Mouse (Mus musculus) kidney, embryonic 15.5 days (tissue): Measurements from ENCODE around the gene Gak. TPM values are rescaled to one million over a fixed set of nuclear protein-coding genes. Genes with fewer than 3 reads are reported as not detected.

ENCODE experiments used
- ATAC-seq: fragments of 200-750 bp; cut with Nextera tagmentation; replicated peaks from 2 replicates; pipeline ENCODE4 v1.8.0; 2017; ENCODE audit warnings: moderate TSS enrichment; ENCODE audit not compliant: low FRiP score
- H3K27ac ChIP-seq: fragments of 300-500 bp; sonication (generic); 2 replicates; pipeline ENCODE4 v1.5.1; 2015; ENCODE audit warnings: mild to moderate bottlenecking, inconsistent platforms
- H3K27me3 ChIP-seq: fragments of 300-500 bp; sonication (generic); 2 replicates; pipeline ENCODE4 v1.6.1; 2015; ENCODE audit warnings: inconsistent platforms
- H3K36me3 ChIP-seq: fragments of 300-500 bp; sonication (generic); 2 replicates; pipeline ENCODE4 v1.6.1; 2015; ENCODE audit warnings: inconsistent platforms
- H3K4me1 ChIP-seq: fragments of 300-500 bp; sonication (generic); 2 replicates; pipeline ENCODE4 v1.6.1; 2015; ENCODE audit warnings: inconsistent platforms
- H3K4me2 ChIP-seq: fragments of 300-500 bp; sonication (generic); 2 replicates; pipeline ENCODE4 v1.6.1; 2015; ENCODE audit warnings: moderate library complexity, mild to moderate bottlenecking, inconsistent platforms
- H3K4me3 ChIP-seq: fragments of 300-500 bp; sonication (generic); replicated peaks from 2 replicates; pipeline ENCODE4 v1.5.1; 2015; ENCODE audit warnings: mild to moderate bottlenecking, inconsistent platforms
- H3K9ac ChIP-seq: fragments of 300-500 bp; sonication (generic); 2 replicates; pipeline ENCODE4 v1.6.1; 2015; ENCODE audit warnings: mild to moderate bottlenecking, inconsistent platforms
- H3K9me3 ChIP-seq: fragments of 300-500 bp; sonication (generic); replicated peaks from 2 replicates; pipeline ENCODE4 v1.6.1; 2016; ENCODE audit warnings: inconsistent platforms
- WGBS: fragments of 180-500 bp; shearing (Covaris S2); methylation state at CpG from one replicate; pipeline ENCODE4 v1.1.7; 2015; ENCODE audit warnings: mixed read lengths; 5-methylcytosine and 5-hydroxymethylcytosine counted together
- polyA plus RNA-seq: library from polyadenylated mRNA; unstranded; fragments of >200 nt; fragmentation: Nextera tagmentation; extraction: Ambion mirVana; gene quantifications from 2 replicates; pipeline ENCODE4 v1.2.1, GENCODE M21; 2015

Gak gene
- polyA plus RNA-seq, 1 experiment from 2014 or later, result 53.2 TPM

- no peak for ATAC-seq
- no peaks in the 10 kb centered on the region for H3K9me3 ChIP-seq
- WGBS, result 78% methylated on average over 3 of the region's 3 CpGs
- no peak overlapping the region for H3K4me2 ChIP-seq
- H3K27ac ChIP-seq, result no peak overlapping the region
- no peaks in the 10 kb centered on the region for H3K4me1 ChIP-seq
- no peaks in the 10 kb centered on the region for H3K27me3 ChIP-seq
- no peaks in the 10 kb centered on the region for H3K36me3 ChIP-seq
- no peak overlapping the region for H3K4me3 ChIP-seq
- H3K9ac ChIP-seq, result no peak overlapping the region
These were observed 107.7 kb downstream of the Gak start for GRCm38 (mm10) chr5:108521896-108522295.

- Histone ChIP-seq H3K4me3 (no peak overlapping the region), H3K9ac (no peak overlapping the region), H3K9me3 (no peaks in the 10 kb centered on the region), H3K4me2 (no peak overlapping the region), H3K27me3 (no peaks in the 10 kb centered on the region), H3K27ac (no peak overlapping the region), H3K36me3 (no peaks in the 10 kb centered on the region), H3K4me1 (no peaks in the 10 kb centered on the region)
- no peak for ATAC-seq
- 49% methylated on average over 2 of the region's 2 CpGs for WGBS
These were observed 108.5 kb downstream of the Gak start for GRCm38 (mm10) chr5:108521016-108521415.

GRCm38 (mm10) chr5:108520153-108520552 lies 109.4 kb downstream of the Gak start:
- no peak overlapping the region for H3K4me3 ChIP-seq
- no peak for ATAC-seq

More at GRCm38 (mm10) chr5:108520153-108520552, 109.4 kb downstream of the Gak start:
- Histone ChIP-seq H3K9me3 (no peaks in the 10 kb centered on the region), H3K4me2 (no peak overlapping the region), H3K36me3 (no peaks in the 10 kb centered on the region), H3K27ac (no peak overlapping the region), H3K27me3 (no peaks in the 10 kb centered on the region), H3K9ac (no peak overlapping the region), H3K4me1 (no peaks in the 10 kb centered on the region)
- 74% methylated on average over 7 of the region's 7 CpGs for WGBS

Other genes with a start within 250 kb of the Gak start
- 0.31 and 0.34 TPM in 2 replicates for gene Pde6b, start 241.4 kb downstream of the Gak start, polyA plus RNA-seq
- gene Atp5k, start 195.3 kb downstream of the Gak start, polyA plus RNA-seq, result 446 and 492 TPM in 2 replicates
- 0.58 and 0.70 TPM in 2 replicates for gene Mfsd7a, start 180.9 kb downstream of the Gak start, polyA plus RNA-seq
- gene Pcgf3, start 168.5 kb downstream of the Gak start, polyA plus RNA-seq, result 19.0 and 21.4 TPM in 2 replicates
- 1.1 and 2.2 TPM in 2 replicates for gene Cplx1, start 79.7 kb downstream of the Gak start, polyA plus RNA-seq
- gene Tmem175, start within 50 bp of the Gak start, polyA plus RNA-seq, result 25.5 and 28.1 TPM in 2 replicates
- 10.2 and 11.1 TPM in 2 replicates for gene Idua, start 30.6 kb upstream of the Gak start, polyA plus RNA-seq
- gene Dgkq, start 39.9 kb upstream of the Gak start, polyA plus RNA-seq, result 10.3 and 12.6 TPM in 2 replicates
- 4.3 and 4.9 TPM in 2 replicates for gene Slc26a1, start 45.8 kb upstream of the Gak start, polyA plus RNA-seq
- gene Fgfrl1, start 62.6 kb upstream of the Gak start, polyA plus RNA-seq, result 26.8 and 27.4 TPM in 2 replicates
- gene Rnf212, start 145.2 kb upstream of the Gak start, polyA plus RNA-seq, result not detected in 2 replicates
- gene Tmed11, start 165.6 kb upstream of the Gak start, polyA plus RNA-seq, result not detected in 2 replicates
- gene Vmn2r8, start 179.1 kb upstream of the Gak start, polyA plus RNA-seq, result not detected in 2 replicates
- gene Vmn2r9, start 222.8 kb upstream of the Gak start, polyA plus RNA-seq, result not detected in 2 replicates